Mouse (Mus musculus) CD4-positive helper T cell, adult 2 months (primary cell): ENCODE results near the gene Slc11a1.
"Not testable (repeated sequence)": the region's sequence is repeated elsewhere in the genome, so short reads cannot be mapped to it uniquely, and the experiment has no call there.

Experiments used
- DNase-seq: peaks from one replicate; pipeline ENCODE4 v3.0.0-alpha.2; 2012; ENCODE audit warnings: low read depth, missing footprints, low spot score

The Slc11a1 gene

DNA sequence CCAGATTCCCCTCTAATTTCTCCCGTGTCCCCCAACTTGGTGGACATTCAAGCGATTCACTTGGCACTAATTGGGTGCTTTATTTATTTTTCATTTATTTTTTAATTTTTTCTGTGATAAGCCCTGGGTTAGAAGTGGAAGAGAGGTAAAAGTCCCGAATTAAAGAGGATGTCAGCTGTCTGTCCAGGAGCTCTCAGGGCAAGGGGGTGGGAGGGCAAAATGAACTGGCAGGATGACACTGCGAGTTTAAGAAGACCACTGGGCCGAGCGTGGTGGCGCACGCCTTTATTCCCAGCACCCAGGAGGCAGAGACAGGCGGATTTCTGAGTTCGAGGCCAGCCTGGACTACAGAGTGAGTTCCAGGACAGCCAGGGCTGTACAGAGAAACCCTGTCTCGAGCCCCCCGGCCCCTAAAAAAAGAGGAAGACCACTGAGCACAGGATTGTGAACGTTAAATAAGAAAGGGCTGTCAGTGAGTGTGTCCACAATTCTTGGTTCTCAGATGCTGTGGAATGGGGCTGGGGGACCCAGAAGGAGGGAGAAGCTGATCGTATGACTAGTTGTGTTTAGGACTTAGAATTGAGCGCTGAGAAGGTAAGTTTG is 12.5 kb downstream of the Slc11a1 start:
- DNase-seq: no peak

DNA sequence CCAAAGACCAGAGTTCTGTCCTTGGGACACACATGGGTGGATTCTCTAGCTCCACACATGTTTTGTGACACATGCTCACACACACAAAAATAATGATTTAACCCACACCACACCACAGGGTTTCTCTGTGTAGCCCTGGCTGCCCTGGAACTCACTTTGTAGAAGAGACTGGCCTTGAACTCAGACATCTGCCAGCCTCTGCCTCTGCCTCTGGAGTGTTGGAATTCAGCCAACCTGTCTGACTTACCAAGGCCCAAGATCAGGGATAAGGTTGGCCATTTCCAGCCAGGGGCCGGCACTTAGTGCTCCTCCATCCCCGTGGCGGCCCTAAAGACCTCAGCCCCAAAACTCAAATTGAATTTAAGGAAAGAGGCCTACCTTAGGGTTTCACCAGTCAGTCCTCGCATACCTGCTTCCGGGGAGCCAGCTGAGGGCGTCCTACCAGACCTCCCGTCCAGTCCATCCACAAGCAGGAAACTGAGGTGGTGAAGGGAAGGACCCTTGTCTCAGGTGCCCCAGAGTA is 13.5 kb downstream of the Slc11a1 start:
- DNase-seq: no peak

DNA sequence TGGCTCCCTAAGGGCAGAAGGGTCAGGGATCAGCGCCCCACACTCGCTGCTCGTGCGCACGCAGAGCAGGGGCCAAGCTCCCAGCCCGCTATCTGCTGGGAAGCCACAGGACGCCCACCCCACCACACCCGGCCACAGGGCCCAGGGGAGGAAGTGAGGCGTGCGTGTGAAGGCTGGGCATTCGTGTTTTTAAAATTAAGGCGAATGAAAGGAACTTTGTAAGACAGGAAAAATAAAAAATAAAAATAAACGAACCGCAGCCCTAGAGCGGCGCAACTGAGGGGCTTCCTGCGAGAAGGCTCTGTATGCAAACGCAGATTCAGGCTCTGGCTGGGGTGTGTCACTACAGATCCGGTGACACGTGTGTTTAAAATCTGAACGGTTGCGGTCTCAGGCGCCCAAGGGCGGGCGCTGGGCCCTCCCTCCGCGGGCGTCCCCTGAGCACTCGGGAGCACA is 14.9 kb downstream of the Slc11a1 start:
- peak; percentile 80 for DNase-seq

DNA sequence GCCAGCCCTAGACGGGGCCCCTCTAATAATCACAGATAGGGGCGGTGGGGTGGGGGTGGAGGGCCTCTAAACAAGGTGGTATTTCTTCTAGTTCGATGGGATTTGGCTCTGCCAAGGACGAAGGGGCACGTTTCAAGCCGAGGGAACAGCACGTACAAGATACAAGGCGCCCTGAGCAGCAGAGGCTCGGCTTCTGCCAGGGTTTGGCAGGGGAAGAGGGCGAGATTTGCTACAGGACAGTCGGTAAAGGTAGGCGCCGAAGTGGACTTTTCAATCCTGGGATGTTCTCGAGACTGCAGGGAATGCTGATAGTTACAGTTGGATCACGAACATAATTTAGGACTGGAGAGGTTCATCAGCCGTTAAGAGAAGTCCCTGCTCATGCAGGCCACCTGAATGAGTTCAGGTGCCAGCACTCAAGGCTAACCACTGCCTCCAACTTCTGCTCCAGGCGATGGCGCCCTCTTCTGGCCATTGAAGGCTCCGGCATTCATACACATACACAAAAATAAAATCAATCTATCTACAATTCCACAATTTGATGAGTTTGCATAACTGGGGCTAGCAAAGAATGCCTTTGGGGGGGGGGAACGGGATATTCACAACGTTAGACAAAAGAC is 15.4 kb downstream of the Slc11a1 start:
- peak; percentile 85 for DNase-seq

DNA sequence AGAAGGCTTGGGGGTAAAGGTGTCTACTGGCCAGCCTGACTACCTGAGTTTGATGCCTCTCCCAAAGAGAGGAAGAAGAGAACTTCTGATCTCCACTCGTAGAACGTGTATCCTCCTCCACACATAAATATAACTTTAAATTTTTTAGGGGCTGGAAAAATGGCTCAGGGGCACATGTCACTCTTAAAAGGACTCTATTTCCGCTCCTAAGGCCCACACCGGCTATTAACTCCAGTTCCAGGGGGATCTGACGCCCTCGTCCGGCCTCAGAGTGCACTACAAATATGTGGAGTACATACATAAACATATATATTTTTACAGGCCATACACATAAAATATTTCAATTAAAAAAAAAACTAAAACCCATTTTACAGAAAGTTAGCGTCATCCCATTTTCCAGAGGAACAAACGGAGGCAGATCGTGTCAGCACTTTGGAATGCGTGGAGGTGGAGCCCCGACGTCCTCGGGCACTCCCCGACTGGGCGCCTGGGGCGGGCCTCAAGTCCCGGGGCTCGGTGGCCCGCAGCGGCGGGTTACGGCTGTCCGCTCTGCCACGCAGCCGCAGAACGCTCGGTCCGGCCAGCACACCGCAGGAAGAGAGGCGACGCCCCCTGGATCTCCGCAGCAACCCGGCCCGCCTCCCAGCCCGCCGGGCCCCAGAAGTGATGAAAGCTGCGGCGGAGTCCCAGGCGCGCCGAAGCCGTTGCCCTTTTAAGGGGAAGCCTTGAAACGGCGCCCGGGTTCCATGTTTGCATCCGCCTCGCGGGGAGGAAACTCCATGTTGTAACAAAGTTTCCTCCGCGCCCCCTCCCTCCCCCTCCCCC is 16.1 kb downstream of the Slc11a1 start, which contains the start of gene Ctdsp1:
TSS of gene Ctdsp1 (plus strand) at position 586 of the 825 bp plus-strand sequence.
- peak; percentile 94 for DNase-seq

DNA sequence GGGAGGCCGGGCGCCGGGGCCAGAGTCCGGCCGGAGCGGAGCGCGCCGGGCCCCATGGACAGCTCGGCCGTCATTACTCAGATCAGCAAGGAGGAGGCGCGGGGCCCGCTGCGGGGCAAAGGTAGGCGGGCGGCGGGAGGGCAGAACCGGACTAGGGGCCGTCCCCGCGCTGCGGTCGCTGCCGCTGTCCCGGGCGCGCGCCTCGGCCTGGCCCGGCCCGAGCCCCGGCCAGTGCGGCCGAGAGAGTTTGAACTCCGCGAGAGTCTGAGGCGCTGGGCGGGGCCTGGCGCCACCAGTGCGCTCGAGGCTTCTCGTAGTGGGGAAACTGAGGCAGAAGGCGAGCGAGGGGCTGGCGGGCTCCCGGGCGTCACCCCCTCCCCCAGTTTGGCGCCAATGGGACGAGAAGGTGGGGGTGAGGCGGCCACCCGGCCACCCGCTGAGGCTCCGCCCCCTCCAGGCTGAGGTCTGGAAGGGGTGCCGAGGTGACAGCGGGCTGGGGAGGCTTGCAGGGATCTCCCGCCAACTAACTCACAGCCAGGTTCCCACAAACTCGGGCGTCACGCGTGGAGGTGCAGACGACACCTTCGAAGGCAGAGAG is 16.9 kb downstream of the Slc11a1 start:
- peak; percentile 74 for DNase-seq

DNA sequence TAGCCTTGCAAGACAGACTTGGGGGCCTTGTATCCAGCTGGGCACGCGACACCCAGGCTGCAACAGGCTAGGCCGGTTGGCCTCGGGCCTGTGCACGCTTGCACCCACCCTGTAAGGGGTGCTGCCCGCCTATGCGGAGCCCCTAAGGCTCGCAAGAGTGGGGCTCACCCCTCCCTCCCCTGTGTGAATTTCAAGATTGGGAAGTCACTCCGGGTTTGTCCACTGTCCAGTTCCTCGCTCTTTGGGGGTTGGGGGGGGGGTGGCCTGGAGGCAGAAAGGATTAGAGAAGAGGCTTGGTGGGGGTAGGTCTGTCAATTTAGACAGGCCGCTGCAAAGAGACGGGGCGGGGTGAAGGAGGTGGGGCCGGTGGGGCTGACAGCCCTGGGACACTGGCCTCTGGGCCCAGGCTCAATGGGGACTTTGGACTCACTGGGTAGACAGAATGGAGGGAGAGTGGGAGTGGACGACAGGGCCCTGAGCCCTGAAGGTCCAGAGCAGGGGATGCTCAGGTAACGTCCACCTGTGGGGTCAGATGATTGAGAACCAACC is 17.5 kb downstream of the Slc11a1 start:
- no peak for DNase-seq

DNA sequence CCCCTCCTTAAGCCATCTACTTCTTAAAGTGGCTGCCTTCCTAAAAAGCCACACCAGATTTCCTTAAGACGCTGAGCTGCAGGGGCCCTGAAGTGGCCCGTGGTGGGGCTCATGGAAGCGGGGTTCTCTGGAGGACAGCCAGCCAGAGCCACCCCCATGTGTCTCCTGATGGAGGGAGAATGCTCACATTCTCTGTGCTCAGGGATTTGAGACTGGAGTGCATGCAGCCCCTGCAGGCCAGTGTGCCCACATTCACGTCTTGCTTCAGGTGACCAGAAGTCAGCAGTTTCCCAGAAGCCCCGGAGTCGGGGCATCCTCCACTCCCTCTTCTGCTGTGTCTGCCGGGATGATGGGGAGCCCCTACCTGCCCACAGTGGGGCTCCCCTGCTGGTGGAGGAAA is 18.0 kb downstream of the Slc11a1 start:
- no peak for DNase-seq

DNA sequence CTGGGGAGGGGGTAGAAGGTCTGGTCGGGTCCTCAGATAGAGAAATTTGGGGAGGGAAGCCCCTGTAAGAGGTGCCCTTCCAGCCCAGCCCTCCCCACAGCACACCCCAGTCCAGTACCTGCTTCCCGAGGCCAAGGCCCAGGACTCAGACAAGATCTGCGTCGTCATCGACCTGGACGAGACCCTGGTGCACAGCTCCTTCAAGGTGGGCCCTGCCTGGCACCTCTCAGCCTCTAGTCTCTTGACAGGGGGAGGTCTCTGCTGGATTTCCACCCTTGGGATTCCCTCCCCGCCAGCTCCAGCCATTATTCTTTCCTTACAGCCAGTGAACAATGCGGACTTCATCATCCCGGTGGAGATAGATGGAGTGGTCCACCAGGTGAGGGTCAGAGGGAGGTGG is 18.7 kb downstream of the Slc11a1 start:
- no peak for DNase-seq

DNA sequence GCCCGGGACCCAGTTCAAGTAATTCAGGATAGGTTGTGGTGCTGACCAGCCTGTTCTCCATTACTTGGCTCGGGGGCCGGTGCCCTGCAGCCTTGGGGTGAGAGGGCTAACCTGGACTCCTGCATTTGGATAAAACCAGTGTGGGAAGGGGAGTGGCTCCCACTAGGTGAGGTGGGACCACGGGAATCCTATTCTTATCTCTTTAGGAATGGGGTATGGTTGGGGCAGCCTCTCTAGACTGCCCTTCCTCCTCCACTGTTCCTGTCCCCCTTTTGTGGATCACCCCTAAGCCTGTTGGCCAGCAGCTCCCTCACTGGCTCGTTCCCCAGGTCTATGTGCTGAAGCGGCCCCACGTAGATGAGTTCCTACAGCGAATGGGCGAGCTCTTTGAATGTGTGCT is 19.3 kb downstream of the Slc11a1 start:
- DNase-seq: no peak

DNA sequence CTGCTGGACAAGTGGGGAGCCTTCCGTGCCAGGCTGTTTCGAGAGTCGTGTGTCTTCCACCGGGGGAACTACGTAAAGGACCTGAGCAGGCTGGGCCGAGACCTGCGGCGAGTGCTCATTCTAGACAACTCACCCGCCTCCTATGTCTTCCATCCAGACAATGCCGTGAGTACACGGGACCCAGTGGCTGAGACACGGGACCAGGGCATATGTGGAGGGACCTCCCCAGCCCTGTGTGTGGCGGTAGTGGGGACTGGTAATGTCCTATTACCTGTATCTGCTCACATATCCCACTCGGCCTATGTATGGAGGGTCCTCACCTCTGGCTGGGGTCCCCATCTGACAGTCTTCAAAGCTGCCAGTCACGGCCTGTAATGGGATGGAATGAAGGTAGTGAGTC is 19.9 kb downstream of the Slc11a1 start:
- DNase-seq: no peak

DNA sequence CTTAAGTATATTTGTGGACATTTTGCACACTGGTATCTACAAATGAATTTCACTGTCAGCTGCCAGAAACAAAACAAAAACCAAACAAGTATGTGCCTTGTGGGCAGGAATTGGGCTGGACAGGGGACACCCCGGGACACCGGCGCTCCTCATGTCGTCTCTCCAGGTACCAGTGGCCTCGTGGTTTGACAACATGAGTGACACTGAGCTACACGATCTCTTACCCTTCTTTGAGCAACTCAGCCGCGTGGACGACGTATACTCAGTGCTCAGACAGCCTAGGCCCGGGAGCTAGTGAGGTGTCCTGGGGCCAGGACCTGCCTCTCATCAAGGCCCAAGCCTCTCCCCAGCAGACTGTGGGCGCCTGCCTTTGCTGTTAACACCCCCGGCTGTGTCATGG is 20.3 kb downstream of the Slc11a1 start:
- DNase-seq: no peak

DNA sequence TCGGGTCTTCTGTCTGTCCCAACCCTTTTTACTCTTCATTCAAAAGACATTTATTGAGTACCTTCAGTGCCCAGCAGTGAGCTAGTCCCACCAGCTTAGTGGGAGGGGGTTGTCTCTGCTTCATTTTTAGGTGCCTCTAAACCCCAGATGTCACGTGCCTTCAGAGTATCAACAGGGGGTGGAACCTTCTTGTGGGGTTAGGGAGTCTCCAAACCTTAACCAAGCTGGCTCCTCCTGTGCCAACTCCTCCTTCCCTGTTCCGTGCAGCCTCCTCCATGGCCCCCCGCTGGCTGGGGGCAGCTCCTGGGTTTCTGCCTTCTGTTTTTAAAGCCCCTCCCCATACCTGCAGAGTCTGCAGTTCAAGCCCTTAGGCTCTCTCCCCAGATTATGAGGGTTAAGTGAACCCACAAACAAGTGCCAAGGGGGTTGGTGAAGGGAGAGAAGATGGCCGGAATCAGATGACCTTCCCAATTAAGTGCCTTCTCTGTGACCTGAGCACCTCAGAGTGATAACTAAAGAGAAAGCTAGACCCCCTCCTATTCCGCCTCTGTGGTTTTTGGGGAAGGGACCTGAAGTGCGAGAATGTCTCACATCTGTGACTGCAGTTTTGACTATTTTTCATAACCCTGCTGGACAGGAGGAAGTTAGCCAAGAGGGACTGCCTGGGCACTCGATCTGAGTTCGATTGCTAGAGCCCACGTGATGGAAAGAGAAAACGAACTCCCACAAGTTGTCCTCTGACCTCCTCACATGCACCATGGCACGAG is 21.6 kb downstream of the Slc11a1 start:
- not testable (repeated sequence) for DNase-seq

DNA sequence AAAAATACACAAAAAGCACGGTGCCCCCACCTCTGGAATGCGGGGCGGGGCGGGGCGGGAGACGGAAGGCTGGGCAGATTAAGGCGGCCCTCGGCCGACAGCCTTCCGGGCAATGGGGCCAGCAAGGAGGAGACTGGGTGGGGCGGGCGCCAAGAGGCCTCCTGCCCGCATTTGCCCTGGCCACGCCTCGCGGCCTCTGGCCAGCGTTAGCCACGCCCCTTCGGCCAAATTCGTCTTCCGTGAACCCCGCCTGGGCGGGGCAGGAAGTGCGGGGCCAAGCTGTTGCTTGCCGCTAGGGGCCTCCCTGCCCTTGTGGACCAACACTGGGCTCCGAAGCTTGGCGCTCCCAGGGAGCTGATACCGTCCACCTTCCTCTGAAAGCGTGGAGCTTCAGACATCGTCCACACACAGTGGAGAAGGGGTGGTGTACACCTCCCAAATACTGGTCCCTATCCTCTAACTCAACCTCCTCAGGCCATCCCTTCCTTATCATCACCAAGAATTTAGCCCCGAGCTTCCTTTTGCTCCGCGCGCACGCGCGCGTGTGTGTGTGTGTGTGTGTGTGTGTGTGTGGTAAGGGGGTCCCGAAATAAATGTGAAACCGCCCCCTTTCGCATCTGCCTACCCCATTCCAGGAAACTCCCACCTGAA is 22.4 kb downstream of the Slc11a1 start:
- DNase-seq: peak; percentile 91

DNA sequence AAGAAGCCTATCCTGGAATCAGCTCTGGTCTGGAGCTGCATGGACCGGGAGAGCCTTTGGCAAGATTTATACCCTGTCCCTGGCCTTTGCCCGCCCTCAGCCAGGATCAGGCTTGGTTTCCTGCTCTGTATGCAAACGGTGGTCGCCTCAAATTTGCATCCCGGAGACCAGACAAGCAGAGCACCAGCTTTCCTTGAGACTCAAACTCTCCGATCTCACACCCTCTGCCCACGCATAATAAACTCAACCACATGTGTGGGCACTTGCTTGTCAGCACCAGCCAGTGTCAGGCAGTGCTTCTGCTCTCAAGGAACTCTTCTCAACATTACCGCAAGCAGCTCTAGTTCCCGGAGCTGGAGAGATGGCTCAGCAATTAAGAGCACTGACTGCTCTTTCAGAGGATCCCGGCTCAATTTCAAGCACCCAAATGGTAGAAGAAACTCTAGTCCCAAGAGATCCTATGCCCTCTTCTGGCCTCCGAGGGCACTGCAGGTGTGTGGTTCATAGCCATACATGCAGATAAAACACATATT is 23.0 kb downstream of the Slc11a1 start:
- peak; percentile 83 for DNase-seq

DNA sequence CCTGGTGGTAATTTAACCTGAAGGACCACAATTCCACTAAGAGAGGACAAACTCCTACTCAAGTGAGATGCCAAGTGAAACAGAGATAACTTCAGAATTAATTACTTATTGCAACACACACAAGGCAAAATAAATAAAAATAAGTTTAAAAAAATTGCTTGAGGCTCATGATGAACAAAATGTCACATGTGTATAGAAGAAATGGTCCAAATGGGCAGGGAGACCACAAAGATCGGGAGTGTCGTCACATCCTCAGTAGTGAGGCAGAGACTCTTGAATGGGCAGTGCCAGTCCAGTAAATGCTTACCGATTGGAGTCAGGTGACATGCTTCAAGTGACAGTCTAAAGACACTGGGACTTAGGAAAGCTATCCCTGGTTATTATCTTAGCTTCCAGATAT is 25.5 kb downstream of the Slc11a1 start:
- no peak for DNase-seq

DNA sequence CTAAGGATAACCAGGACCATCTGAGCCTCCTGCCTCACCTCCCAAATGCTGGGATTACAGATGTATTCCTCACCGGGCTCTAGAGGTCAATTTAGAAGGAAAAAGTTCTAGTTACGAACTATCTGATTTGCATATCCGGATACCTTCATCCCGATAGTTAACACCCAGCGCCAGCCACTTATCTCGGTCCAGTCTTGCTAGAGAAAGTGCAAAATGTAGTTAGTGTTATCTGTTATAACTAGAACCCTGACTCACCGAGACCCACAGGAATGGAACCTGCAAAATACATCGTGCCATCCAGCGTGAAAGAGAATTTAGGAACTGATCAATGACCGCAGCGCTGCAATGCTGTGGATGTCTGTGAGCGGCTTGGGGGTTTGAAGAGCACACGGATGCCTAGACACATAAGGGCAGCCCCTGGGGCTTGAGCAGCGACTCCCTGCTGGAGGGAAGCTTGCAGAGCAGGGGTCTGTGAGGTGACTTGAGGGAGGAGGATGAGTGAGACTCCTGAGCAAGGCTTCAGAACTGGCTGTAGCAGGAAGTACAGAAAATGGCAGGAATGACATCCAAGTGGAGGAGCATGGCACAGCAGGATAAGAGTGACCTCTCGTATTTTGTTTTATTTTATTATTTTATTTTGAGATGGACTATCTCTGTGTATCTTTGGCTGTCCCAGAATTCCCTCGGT is 26.2 kb downstream of the Slc11a1 start:
- no peak for DNase-seq

DNA sequence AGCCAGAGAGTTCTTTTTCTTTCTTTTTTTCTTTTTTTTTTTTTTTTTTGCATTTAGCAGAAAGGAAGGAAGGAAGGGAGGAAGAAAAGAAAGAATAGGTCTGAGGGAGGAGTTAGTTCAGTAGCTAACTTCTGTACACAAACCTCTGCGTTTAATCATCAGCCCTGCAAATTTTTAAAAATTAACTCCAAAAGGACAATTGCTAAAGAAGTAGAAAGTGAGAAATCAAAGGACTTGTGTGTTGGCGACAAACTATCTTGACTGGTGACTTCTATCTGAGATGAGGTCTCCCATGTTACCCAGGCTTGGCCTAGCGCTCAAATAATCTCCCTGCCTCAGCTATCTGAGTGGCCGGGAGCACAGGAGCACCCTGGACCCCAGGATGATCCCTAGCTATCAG is 29.2 kb downstream of the Slc11a1 start:
- no peak for DNase-seq
